Comparison of ENCODE assay signal across 9 mouse cellular contexts in genomic region chr15:16728470-16729011, GRCm38 (mm10). TPM values are rescaled to one million over a fixed set of nuclear protein-coding genes. Genes with fewer than 3 reads are reported as not detected.
A peak's percentile ranks its signal among the peaks of the same experiment; 100 is the strongest.
DNase-seq lines count a peak whose midpoint lies in the region; ATAC-seq lines count a peak whose summit lies in the region.
"Had no signal": no experiment of that assay in that cellular context is flagged by ENCODE, and none has a peak within 500 bp of the region (broad histone marks: within the 10 kb centered on the region; RNA-seq: fewer than 3 reads in every experiment).

Gene Cdh9 (plus strand): TSS chr15:16728756.

- peak within 1 kb of the TSS; percentile 33 for H3K4me3 ChIP-seq in heart, embryonic 11.5 days (ENCODE audit: low read depth, low read length)
- peak within 1 kb of the TSS; percentile 14 for H3K4me3 ChIP-seq in midbrain, embryonic 11.5 days (ENCODE audit: low read depth, low read length)

- intact Hi-C loops in heart, postnatal 10 days (cut with DNase I) = no loop called here

- H3K36me3 ChIP-seq in heart, embryonic 11.5 days (ENCODE audit: control insufficient read depth, insufficient read depth, low read length) = no peaks in the 10 kb centered on the region
- no peaks in the 10 kb centered on the region for H3K36me3 ChIP-seq in midbrain, embryonic 11.5 days (ENCODE audit: control insufficient read depth, insufficient read depth, low read length)

- H3K27ac ChIP-seq in heart, embryonic 11.5 days (ENCODE audit: low read depth, low read length) = no peak within 1 kb of the TSS
- H3K27ac ChIP-seq in midbrain, embryonic 11.5 days (ENCODE audit: low read depth, low read length) = no peak within 1 kb of the TSS

- no peaks in the 10 kb centered on the region for H3K27me3 ChIP-seq in heart, embryonic 11.5 days (ENCODE audit: control insufficient read depth, insufficient read depth, low read length)
- H3K27me3 ChIP-seq in midbrain, embryonic 11.5 days (ENCODE audit: control insufficient read depth, insufficient read depth, low read length) = no peaks in the 10 kb centered on the region
- H3K27me3 ChIP-seq: CH12.LX had no signal

- no peak for ATAC-seq in heart, embryonic 11.5 days (replicated peaks; ENCODE audit: insufficient number of reproducible peaks, low FRiP score, low TSS enrichment)
- peak; percentile 57; the same call in 1 of the 2 replicates for ATAC-seq in midbrain, embryonic 11.5 days (ENCODE audit: low FRiP score)
- no peak for ATAC-seq in megakaryocyte, adult 5-6 weeks (ENCODE audit: poor library complexity, severe bottlenecking)

- peak within 1 kb of the TSS; percentile 63 for H3K4me2 ChIP-seq in heart, embryonic 11.5 days
- H3K4me2 ChIP-seq in midbrain, embryonic 11.5 days = peak within 1 kb of the TSS; percentile 45

- no peaks in the 10 kb centered on the region for H3K4me1 ChIP-seq in heart, embryonic 11.5 days (ENCODE audit: control insufficient read depth, insufficient read depth, low read length)
- H3K4me1 ChIP-seq in midbrain, embryonic 11.5 days (ENCODE audit: control insufficient read depth, insufficient read depth, low read length) = no peaks in the 10 kb centered on the region

- no peak for DNase-seq in heart, postnatal 10 days
- peak; percentile 33 for DNase-seq in adrenal gland, postnatal 10 days
- DNase-seq in forelimb bud, embryonic 11.5 days (ENCODE audit: low read depth, low spot score) = peak; percentile 24
- DNase-seq in layer of hippocampus, adult 9-11 months = peak; percentile 23
- DNase-seq in midbrain, embryonic 11.5 days (ENCODE audit: low spot score, missing footprints) = peak; percentile 84
- peak; percentile 54 for DNase-seq in telencephalon, adult 2 months (ENCODE audit: low read depth, low spot score)

- H3K9me3 ChIP-seq in heart, embryonic 11.5 days (replicated peaks; ENCODE audit: control insufficient read depth, low read length) = no peaks in the 10 kb centered on the region
- no peaks in the 10 kb centered on the region for H3K9me3 ChIP-seq in midbrain, embryonic 11.5 days (ENCODE audit: control insufficient read depth, low read length)

- 10% methylated on average over 14 of the region's 14 CpGs for WGBS in heart, embryonic 11.5 days (ENCODE audit: insufficient replicate concordance)
- 6% methylated on average over 14 of the region's 14 CpGs for WGBS in midbrain, embryonic 11.5 days

- H3K9ac ChIP-seq in heart, embryonic 11.5 days (ENCODE audit: low read depth, low read length) = 0 out of 2 replicates have a peak within 1 kb of the TSS, but pooled peaks have one; percentile 34
- H3K9ac ChIP-seq in midbrain, embryonic 11.5 days (ENCODE audit: low read length) = peak within 1 kb of the TSS; percentile 55

RNA-seq across cellular contexts. Expression of gene Cdh9, which starts in this region (rescaled TPM):
- polyA plus RNA-seq in heart, embryonic 11.5 days (2014; fragmentation: Nextera tagmentation; extraction: Ambion mirVana) = 0.11 and 0.61 TPM in 2 replicates
- not detected for total RNA-seq in heart, postnatal 10 days (2021)
- under 1 TPM; 0.60 to 0.82 TPM for total RNA-seq in adrenal gland, postnatal 10 days (2021)
- 0.27 and 0.30 TPM in 2 replicates for polyA plus RNA-seq in midbrain, embryonic 11.5 days (2014; fragmentation: Nextera tagmentation; extraction: Ambion mirVana)
- total RNA-seq in megakaryocyte, adult 5-6 weeks (2015) = not detected in 2 replicates
- total RNA-seq in megakaryocyte, adult 5-6 weeks (2017) = not detected in 2 replicates
- total RNA-seq: CH12.LX had no signal

Comparison
In these comparisons a context has a peak if more than half of its experiments do, and no peak if none do; other contexts are left out.
1. Peak in DNase-seq in adrenal gland, postnatal 10 days; RNA of the gene not detected or under 1 TPM.
2. Peak in DNase-seq, ATAC-seq, H3K4me3 ChIP-seq, H3K9ac ChIP-seq and H3K4me2 ChIP-seq in midbrain, embryonic 11.5 days; RNA of the gene not detected or under 1 TPM.
3. DNase-seq: peak in forelimb bud, embryonic 11.5 days (single experiment), layer of hippocampus, adult 9-11 months (single experiment) and telencephalon, adult 2 months (single experiment); none in heart, postnatal 10 days (0 of 2).